Mouse (Mus musculus) C2C12 (cell line): ENCODE data around the gene Gjc1.

Source experiments
- CTCF ChIP-seq: IDR thresholded peaks from one replicate; pipeline ENCODE4 v1.5.1; 2011; ENCODE audit not compliant: control insufficient read depth, insufficient read depth, insufficient read length
- MAX ChIP-seq: IDR thresholded peaks from one replicate; pipeline ENCODE4 v1.6.1; 2011; ENCODE audit warnings: mild to moderate bottlenecking, control low read depth
- MYOG ChIP-seq: IDR thresholded peaks from one replicate; pipeline ENCODE4 v1.6.1; 2011; ENCODE audit not compliant: control insufficient read depth, insufficient read length; ENCODE audit errors: extremely low read depth

GRCm38 (mm10) chr11:102755391-102755790 lies 64.1 kb downstream of the Gjc1 start:
- TF ChIP-seq CTCF: no peak
- TF ChIP-seq MAX: no peak
- no peak for TF ChIP-seq MYOG
